Mouse (Mus musculus) MEL-GATA-1-ER (cell line): Measurements from ENCODE around the gene Cgrrf1.

Experiments
- DNase-seq: peaks from one replicate; pipeline ENCODE4 v3.0.0-alpha.2; 2012; ENCODE audit warnings: low read depth; ENCODE audit errors: extremely low read depth

Cgrrf1 gene

DNA sequence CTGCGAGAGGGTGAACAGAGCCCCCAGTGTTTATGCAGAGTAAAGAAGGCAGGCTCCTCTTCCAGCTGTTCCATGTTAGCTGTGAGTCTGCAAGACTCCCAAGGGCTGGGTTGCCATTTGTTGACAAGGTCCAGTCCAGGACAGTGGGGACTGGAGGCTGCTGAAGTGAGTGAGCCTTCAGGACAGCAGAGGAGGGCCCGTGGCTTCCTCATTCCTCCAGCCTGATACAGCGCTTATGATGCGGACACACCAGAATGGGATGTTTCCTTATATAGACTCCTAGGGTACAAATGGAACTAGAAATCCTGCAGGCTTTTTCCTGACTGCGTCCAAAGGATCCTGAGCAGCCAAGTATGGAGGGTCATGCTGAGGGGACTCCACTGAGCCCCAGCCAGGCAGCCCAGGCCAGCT, 54.0 kb downstream of the Cgrrf1 start:
- no peak for DNase-seq

GRCm38 (mm10) chr14:46889096-46889495, 57.2 kb downstream of the Cgrrf1 start:
- DNase-seq, result no peak

- DNase-seq, result no peak
These were observed 62.0 kb downstream of the Cgrrf1 start for GRCm38 (mm10) chr14:46893961-46894360.

- no peak for DNase-seq
These were observed 66.0 kb downstream of the Cgrrf1 start for GRCm38 (mm10) chr14:46897953-46898352.

DNA sequence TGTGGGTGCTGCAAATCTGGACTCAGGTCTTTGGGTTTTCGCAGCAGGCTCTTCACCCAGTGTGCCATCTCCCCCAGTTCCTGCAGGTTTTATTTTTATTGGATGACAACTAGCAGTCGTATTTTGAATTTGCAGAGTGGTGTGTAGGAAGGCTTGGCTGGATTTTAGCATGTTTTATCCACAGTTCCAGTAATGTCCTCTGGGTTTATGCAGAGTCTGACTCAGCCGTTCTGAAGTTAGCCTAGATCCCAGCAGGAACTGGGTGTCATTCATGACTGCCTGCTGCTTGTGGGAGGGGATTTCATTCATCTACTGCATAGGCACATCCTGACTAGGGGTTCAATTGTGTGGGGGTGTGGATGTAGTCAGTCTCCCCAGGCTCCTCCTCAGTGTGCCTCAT, 66.7 kb downstream of the Cgrrf1 start:
- DNase-seq, result no peak

GRCm38 (mm10) chr14:46902498-46903087, 70.7 kb downstream of the Cgrrf1 start:
- no peak for DNase-seq
